Mouse (Mus musculus) embryonic facial prominence, embryonic 14.5 days (tissue): Measurements from ENCODE around the gene Gata5. TPM values are rescaled to one million over a fixed set of nuclear protein-coding genes. Genes with fewer than 3 reads are reported as not detected.

Experiments
- ATAC-seq: fragments of 200-750 bp; cut with Nextera tagmentation; 2 replicates; pipeline ENCODE4 v1.8.0; 2017; ENCODE audit warnings: low read depth, moderate number of reproducible peaks, moderate TSS enrichment
- DNase-seq: peaks from one replicate; pipeline ENCODE4 v3.0.0-alpha.2; 2015; ENCODE audit warnings: low spot score
- H3K27ac ChIP-seq: fragments of 300-500 bp; sonication (generic); replicated peaks from 2 replicates; pipeline ENCODE4 v1.5.1; 2014; ENCODE audit warnings: low read depth, mild to moderate bottlenecking, low read length, moderate library complexity
- H3K27me3 ChIP-seq: fragments of 300-500 bp; sonication (generic); replicated peaks from 2 replicates; pipeline ENCODE4 v1.6.1; 2014; ENCODE audit warnings: low read length; ENCODE audit not compliant: control insufficient read depth, insufficient read depth
- H3K36me3 ChIP-seq: fragments of 300-500 bp; sonication (generic); 2 replicates; pipeline ENCODE4 v1.6.1; 2014; ENCODE audit warnings: low read length, mixed read lengths; ENCODE audit not compliant: control insufficient read depth, insufficient read depth
- H3K4me1 ChIP-seq: fragments of 300-500 bp; sonication (generic); 2 replicates; pipeline ENCODE4 v1.6.1; 2014; ENCODE audit warnings: antibody characterized with exemption, low read length; ENCODE audit not compliant: control insufficient read depth, insufficient read depth
- H3K4me2 ChIP-seq: fragments of 300-500 bp; sonication (generic); 2 replicates; pipeline ENCODE4 v1.6.1; 2014; ENCODE audit warnings: low read depth, mild to moderate bottlenecking, low read length, moderate library complexity, mixed read lengths
- H3K4me3 ChIP-seq: fragments of 300-500 bp; sonication (generic); 2 replicates; pipeline ENCODE4 v1.5.1; 2014; ENCODE audit warnings: low read depth, mild to moderate bottlenecking, low read length
- H3K9ac ChIP-seq: fragments of 300-500 bp; sonication (generic); 2 replicates; pipeline ENCODE4 v1.6.1; 2014; ENCODE audit warnings: low read depth, mild to moderate bottlenecking, low read length, moderate library complexity, mixed read lengths
- H3K9me3 ChIP-seq: fragments of 300-500 bp; sonication (generic); 2 replicates; pipeline ENCODE4 v1.6.1; 2016; ENCODE audit warnings: low read length; ENCODE audit not compliant: control insufficient read depth
- WGBS: fragments of 180-500 bp; shearing (Covaris S2); extraction: QIAGEN DNeasy Blood & Tissue Kit; methylation state at CpG from one replicate; pipeline ENCODE4 v1.1.7; 2014; 5-methylcytosine and 5-hydroxymethylcytosine counted together
- polyA plus RNA-seq: library from polyadenylated mRNA; unstranded; fragments of >200 nt; fragmentation: Nextera tagmentation; extraction: Ambion mirVana; gene quantifications from 2 replicates; pipeline ENCODE4 v1.2.1, GENCODE M21; 2014

Gata5 gene
- polyA plus RNA-seq, 1 experiment from 2014 or later = not detected

- no peak overlapping the region for H3K4me2 ChIP-seq
- H3K27me3 ChIP-seq = no peaks in the 10 kb centered on the region
- no peaks in the 10 kb centered on the region for H3K9me3 ChIP-seq
- no peak overlapping the region for H3K9ac ChIP-seq
- 47% methylated on average over 2 of the region's 2 CpGs for WGBS
- no peak overlapping the region for H3K27ac ChIP-seq
- DNase-seq = no peak
- H3K36me3 ChIP-seq = no peaks in the 10 kb centered on the region
- H3K4me3 ChIP-seq = no peak overlapping the region
- no peaks in the 10 kb centered on the region for H3K4me1 ChIP-seq
- no peak for ATAC-seq
Measured at GRCm38 (mm10) chr2:180350700-180351099, 16.2 kb upstream of the Gata5 start.

GRCm38 (mm10) chr2:180346820-180347497 lies 12.5 kb upstream of the Gata5 start:
- no peaks in the 10 kb centered on the region for H3K4me1 ChIP-seq
- no peak overlapping the region for H3K27ac ChIP-seq
- no peak overlapping the region for H3K4me2 ChIP-seq
- no peaks in the 10 kb centered on the region for H3K36me3 ChIP-seq
- H3K9me3 ChIP-seq = no peaks in the 10 kb centered on the region
- H3K27me3 ChIP-seq = no peaks in the 10 kb centered on the region
- DNase-seq (peak; percentile 92), ATAC-seq (peak; percentile 86)
- peak overlapping the region; percentile 26; the same call in 1 of the 2 replicates for H3K9ac ChIP-seq
- 28% methylated on average over 9 of the region's 9 CpGs for WGBS
- no peak overlapping the region for H3K4me3 ChIP-seq

- WGBS = 88% methylated on average over 13 of the region's 13 CpGs
- Histone ChIP-seq H3K36me3 (no peaks in the 10 kb centered on the region), H3K4me3 (no peak overlapping the region), H3K9ac (no peak overlapping the region), H3K9me3 (no peaks in the 10 kb centered on the region), H3K4me2 (no peak overlapping the region), H3K27me3 (no peaks in the 10 kb centered on the region; the same call in 1 of the 2 replicates), H3K4me1 (no peaks in the 10 kb centered on the region), H3K27ac (no peak overlapping the region)
- ATAC-seq (no peak), DNase-seq (no peak)
Measured at GRCm38 (mm10) chr2:180343092-180343491, 8.6 kb upstream of the Gata5 start.

GRCm38 (mm10) chr2:180342189-180342588 lies 7.7 kb upstream of the Gata5 start:
- peaks cover 5% of the 10 kb centered on the region for H3K27me3 ChIP-seq
- H3K9me3 ChIP-seq = no peaks in the 10 kb centered on the region
- H3K9ac ChIP-seq = no peak overlapping the region
- 47% methylated on average over 2 of the region's 2 CpGs for WGBS
- no peaks in the 10 kb centered on the region for H3K4me1 ChIP-seq
- no peaks in the 10 kb centered on the region for H3K36me3 ChIP-seq
- no peak overlapping the region for H3K27ac ChIP-seq
- ATAC-seq (no peak), DNase-seq (no peak)
- H3K4me2 ChIP-seq = no peak overlapping the region
- no peak overlapping the region for H3K4me3 ChIP-seq

GRCm38 (mm10) chr2:180341229-180341628 lies 6.7 kb upstream of the Gata5 start:
- Histone ChIP-seq H3K4me1 (no peaks in the 10 kb centered on the region), H3K9ac (no peak overlapping the region), H3K27me3 (peaks cover 13% of the 10 kb centered on the region), H3K4me3 (no peak overlapping the region), H3K27ac (no peak overlapping the region), H3K4me2 (no peak overlapping the region), H3K9me3 (no peaks in the 10 kb centered on the region), H3K36me3 (no peaks in the 10 kb centered on the region)
- 52% methylated on average over 7 of the region's 8 CpGs for WGBS
- ATAC-seq = no peak
- no peak for DNase-seq

- no peak overlapping the region for H3K27ac ChIP-seq
- no peak overlapping the region for H3K4me3 ChIP-seq
- no peak overlapping the region for H3K9ac ChIP-seq
- no peak overlapping the region for H3K4me2 ChIP-seq
- H3K36me3 ChIP-seq = no peaks in the 10 kb centered on the region
- H3K9me3 ChIP-seq = no peaks in the 10 kb centered on the region
- no peaks in the 10 kb centered on the region for H3K4me1 ChIP-seq
- H3K27me3 ChIP-seq = peaks cover 27% of the 10 kb centered on the region
- ATAC-seq (no peak), DNase-seq (no peak)
- 69% methylated on average over 11 of the region's 11 CpGs for WGBS
Measured at GRCm38 (mm10) chr2:180339886-180340285, 5.4 kb upstream of the Gata5 start.

- DNase-seq = no peak
- Histone ChIP-seq H3K4me3 (peak overlapping the region; percentile 35), H3K27me3 (peaks cover 66% of the 10 kb centered on the region)
Measured at GRCm38 (mm10) chr2:180333778-180334550, 535 bp downstream of the Gata5 start.

GRCm38 (mm10) chr2:180329466-180329865 lies 5.0 kb downstream of the Gata5 start:
- 93% methylated on average over 1 of the region's 1 CpGs for WGBS
- no peak for ATAC-seq
- H3K4me2 ChIP-seq = no peak overlapping the region

More at GRCm38 (mm10) chr2:180333778-180334550, 535 bp downstream of the Gata5 start:
- ATAC-seq = peak; percentile 19; the same call in 1 of the 2 replicates
- no peaks in the 10 kb centered on the region for H3K9me3 ChIP-seq
- H3K4me2 ChIP-seq = peak overlapping the region; percentile 56
- no peak overlapping the region for H3K27ac ChIP-seq
- 1% methylated on average over 50 of the region's 69 CpGs for WGBS
- H3K9ac ChIP-seq = peak overlapping the region; percentile 25; the same call in 1 of the 2 replicates
- H3K36me3 ChIP-seq = no peaks in the 10 kb centered on the region
- H3K4me1 ChIP-seq = peaks cover 8% of the 10 kb centered on the region; the same call in 1 of the 2 replicates

More at GRCm38 (mm10) chr2:180329466-180329865, 5.0 kb downstream of the Gata5 start:
- Histone ChIP-seq H3K4me1 (peaks cover 6% of the 10 kb centered on the region; the same call in 1 of the 2 replicates), H3K4me3 (no peak overlapping the region), H3K27ac (no peak overlapping the region), H3K9me3 (no peaks in the 10 kb centered on the region), H3K9ac (no peak overlapping the region), H3K36me3 (no peaks in the 10 kb centered on the region), H3K27me3 (peaks cover 34% of the 10 kb centered on the region)
- no peak for DNase-seq
